Mouse (Mus musculus) olfactory bulb, adult 2 months (tissue): ENCODE measurements at regions not wholly inside any gene's neighbourhood (a gene's known extent, or its start where the extent isn't known, plus 50 kb on each side); places are given as distances from the start of the nearest gene placed in this dataset.

ENCODE experiments used
- H3K27ac ChIP-seq: fragments of 200-500 bp; 2 replicates; pipeline ENCODE4 v1.5.1; 2012; ENCODE audit warnings: low read depth, low read length; ENCODE audit not compliant: insufficient read depth
- H3K4me1 ChIP-seq: fragments of 200-500 bp; 2 replicates; pipeline ENCODE4 v1.6.1; 2012; ENCODE audit warnings: low read length; ENCODE audit not compliant: control insufficient read depth, insufficient read depth
- H3K4me3 ChIP-seq: fragments of 200-500 bp; 2 replicates; pipeline ENCODE4 v1.5.1; 2012; ENCODE audit warnings: mild to moderate bottlenecking, low read depth, low read length, moderate library complexity; ENCODE audit not compliant: insufficient read depth
- CTCF ChIP-seq: fragments of 200-500 bp; IDR thresholded peaks from 2 replicates; pipeline ENCODE4 v1.5.1; 2012; ENCODE audit warnings: low read depth, mild to moderate bottlenecking, low read length, moderate library complexity; ENCODE audit not compliant: insufficient read depth
- POLR2A ChIP-seq: fragments of 200-500 bp; IDR thresholded peaks from 2 replicates; pipeline ENCODE4 v1.6.1; 2012; ENCODE audit warnings: mild to moderate bottlenecking, low read depth, low read length, moderate library complexity; ENCODE audit not compliant: insufficient read depth
- WGBS: fragments of 180-500 bp; shearing (Covaris S2); methylation state at CpG from one replicate; pipeline ENCODE4 v1.1.7; 2018; 5-methylcytosine and 5-hydroxymethylcytosine counted together

- no peak overlapping the region for H3K27ac ChIP-seq
- no peak overlapping the region for H3K4me3 ChIP-seq
- 92% methylated on average over 4 of the region's 4 CpGs for WGBS
- H3K4me1 ChIP-seq: no peaks in the 10 kb centered on the region
- TF ChIP-seq POLR2A (no peak), CTCF (no peak)
Observed at GRCm38 (mm10) chr15:93852126-93852525, 256.4 kb upstream of the Prickle1 start.

- H3K4me1 ChIP-seq: no peaks in the 10 kb centered on the region
- H3K4me3 ChIP-seq: no peak overlapping the region
- no peak for TF ChIP-seq POLR2A
- no peak for TF ChIP-seq CTCF
- H3K27ac ChIP-seq: no peak overlapping the region
- 86% methylated on average over 6 of the region's 6 CpGs for WGBS
Observed at GRCm38 (mm10) chr15:93850388-93850787, 254.7 kb upstream of the Prickle1 start.

GRCm38 (mm10) chr15:93848830-93849229, 253.1 kb upstream of the Prickle1 start:
- Histone ChIP-seq H3K4me3 (no peak overlapping the region), H3K27ac (no peak overlapping the region), H3K4me1 (no peaks in the 10 kb centered on the region)
- TF ChIP-seq CTCF: no peak
- no peak for TF ChIP-seq POLR2A
- 96% methylated on average over 4 of the region's 4 CpGs for WGBS

- H3K27ac ChIP-seq: no peak overlapping the region
- TF ChIP-seq POLR2A (no peak), CTCF (no peak)
- no peak overlapping the region for H3K4me3 ChIP-seq
- WGBS: 86% methylated on average over 4 of the region's 4 CpGs
- no peaks in the 10 kb centered on the region for H3K4me1 ChIP-seq
Observed at GRCm38 (mm10) chr15:93846797-93847196, 251.1 kb upstream of the Prickle1 start.

- TF ChIP-seq POLR2A (no peak), CTCF (no peak)
- Histone ChIP-seq H3K4me3 (no peak overlapping the region), H3K4me1 (no peaks in the 10 kb centered on the region), H3K27ac (no peak overlapping the region)
- 82% methylated on average over 6 of the region's 6 CpGs for WGBS
Observed at GRCm38 (mm10) chr15:93845801-93846200, 250.1 kb upstream of the Prickle1 start.

- Histone ChIP-seq H3K4me3 (no peak overlapping the region), H3K4me1 (peaks cover 3% of the 10 kb centered on the region; the same call in 1 of the 2 replicates), H3K27ac (no peak overlapping the region)
- 86% methylated on average over 1 of the region's 1 CpGs for WGBS
- TF ChIP-seq CTCF (no peak), POLR2A (no peak)
Observed at GRCm38 (mm10) chr15:93832956-93833355, 237.3 kb upstream of the Prickle1 start.

GRCm38 (mm10) chr15:93832431-93832936, 236.8 kb upstream of the Prickle1 start:
- TF ChIP-seq CTCF: no peak
- TF ChIP-seq POLR2A: no peak
- 43% methylated on average over 14 of the region's 14 CpGs for WGBS
- Histone ChIP-seq H3K27ac (no peak overlapping the region), H3K4me1 (peaks cover 3% of the 10 kb centered on the region; the same call in 1 of the 2 replicates), H3K4me3 (no peak overlapping the region)

- Histone ChIP-seq H3K4me1 (peaks cover 3% of the 10 kb centered on the region; the same call in 1 of the 2 replicates), H3K27ac (no peak overlapping the region), H3K4me3 (no peak overlapping the region)
- WGBS: 84% methylated on average over 3 of the region's 3 CpGs
- TF ChIP-seq CTCF (no peak), POLR2A (no peak)
Observed at GRCm38 (mm10) chr15:93831148-93831547, 235.5 kb upstream of the Prickle1 start.

- H3K4me1 ChIP-seq: peaks cover 4% of the 10 kb centered on the region
- 22% methylated on average over 28 of the region's 28 CpGs for WGBS
- peak overlapping the region; percentile 35 for H3K4me3 ChIP-seq
- H3K27ac ChIP-seq: peak overlapping the region; percentile 98
- TF ChIP-seq CTCF (no peak), POLR2A (no peak)
Observed at GRCm38 (mm10) chr15:93824729-93825694, 229.3 kb upstream of the Prickle1 start.
